Mouse (Mus musculus) heart, embryonic 13.5 days (tissue): ENCODE data around the gene Cabp1. TPM values are rescaled to one million over a fixed set of nuclear protein-coding genes. Genes with fewer than 3 reads are reported as not detected.

ENCODE experiments used
- ATAC-seq: fragments of 200-750 bp; cut with Nextera tagmentation; 2 replicates; pipeline ENCODE4 v1.8.0; 2017; ENCODE audit warnings: moderate TSS enrichment; ENCODE audit not compliant: insufficient number of reproducible peaks, low FRiP score, low TSS enrichment; ENCODE audit errors: extremely low read depth
- H3K27ac ChIP-seq: fragments of 300-500 bp; sonication (generic); replicated peaks from 2 replicates; pipeline ENCODE4 v1.5.1; 2015; ENCODE audit warnings: moderate library complexity, mild to moderate bottlenecking, inconsistent platforms
- H3K27me3 ChIP-seq: fragments of 300-500 bp; sonication (generic); replicated peaks from 2 replicates; pipeline ENCODE4 v1.6.1; 2015; ENCODE audit warnings: mild to moderate bottlenecking, inconsistent platforms
- H3K36me3 ChIP-seq: fragments of 300-500 bp; sonication (generic); 2 replicates; pipeline ENCODE4 v1.6.1; 2015; ENCODE audit warnings: mild to moderate bottlenecking, inconsistent platforms
- H3K4me1 ChIP-seq: fragments of 300-500 bp; sonication (generic); 2 replicates; pipeline ENCODE4 v1.6.1; 2015; ENCODE audit warnings: inconsistent platforms
- H3K4me2 ChIP-seq: fragments of 300-500 bp; sonication (generic); 2 replicates; pipeline ENCODE4 v1.6.1; 2015; ENCODE audit warnings: inconsistent platforms, mild to moderate bottlenecking, moderate library complexity
- H3K4me3 ChIP-seq: fragments of 300-500 bp; sonication (generic); 2 replicates; pipeline ENCODE4 v1.5.1; 2015; ENCODE audit warnings: moderate library complexity, mild to moderate bottlenecking, inconsistent platforms
- H3K9ac ChIP-seq: fragments of 300-500 bp; sonication (generic); 2 replicates; pipeline ENCODE4 v1.6.1; 2015; ENCODE audit warnings: inconsistent platforms, mild to moderate bottlenecking, moderate library complexity
- H3K9me3 ChIP-seq: fragments of 300-500 bp; sonication (generic); 2 replicates; pipeline ENCODE4 v1.6.1; 2016; ENCODE audit warnings: inconsistent platforms
- WGBS: fragments of 180-500 bp; shearing (Covaris S2); methylation state at CpG from one replicate; pipeline ENCODE4 v1.1.7; 2015; ENCODE audit warnings: mixed read lengths; 5-methylcytosine and 5-hydroxymethylcytosine counted together
- polyA plus RNA-seq: library from polyadenylated mRNA; unstranded; fragments of >200 nt; fragmentation: Nextera tagmentation; extraction: Ambion mirVana; gene quantifications from 2 replicates; pipeline ENCODE4 v1.2.1, GENCODE M21; 2015

Gene Cabp1
- polyA plus RNA-seq, 1 experiment from 2014 or later, result 0.53 TPM

DNA sequence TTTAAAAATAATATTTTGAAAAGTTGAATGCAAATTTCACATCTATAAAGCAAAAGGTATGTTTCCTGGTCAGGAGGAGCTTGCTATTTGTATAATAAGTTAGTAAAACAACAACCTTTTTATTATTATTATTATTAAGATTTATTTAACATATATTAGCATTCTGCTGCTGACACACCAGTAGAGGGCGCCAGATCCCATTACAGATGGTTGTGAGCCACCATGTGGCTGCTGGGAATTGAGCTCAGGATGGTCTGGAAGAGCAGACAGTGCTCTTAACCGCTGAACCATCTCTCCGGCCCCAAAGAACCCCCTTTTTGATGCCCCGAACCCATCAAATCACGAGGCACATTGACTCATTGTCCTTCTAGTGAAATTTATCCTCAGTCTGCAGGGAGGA, 13.1 kb upstream of the Cabp1 start:
- H3K4me1 ChIP-seq, result peaks cover 25% of the 10 kb centered on the region
- ATAC-seq, result no peak
- peaks cover 42% of the 10 kb centered on the region for H3K27me3 ChIP-seq
- no peaks in the 10 kb centered on the region for H3K9me3 ChIP-seq
- no peak overlapping the region for H3K4me3 ChIP-seq
- 60% methylated on average over 5 of the region's 5 CpGs for WGBS
- no peak overlapping the region for H3K4me2 ChIP-seq
- H3K9ac ChIP-seq, result no peak overlapping the region
- no peaks in the 10 kb centered on the region for H3K36me3 ChIP-seq
- H3K27ac ChIP-seq, result no peak overlapping the region

DNA sequence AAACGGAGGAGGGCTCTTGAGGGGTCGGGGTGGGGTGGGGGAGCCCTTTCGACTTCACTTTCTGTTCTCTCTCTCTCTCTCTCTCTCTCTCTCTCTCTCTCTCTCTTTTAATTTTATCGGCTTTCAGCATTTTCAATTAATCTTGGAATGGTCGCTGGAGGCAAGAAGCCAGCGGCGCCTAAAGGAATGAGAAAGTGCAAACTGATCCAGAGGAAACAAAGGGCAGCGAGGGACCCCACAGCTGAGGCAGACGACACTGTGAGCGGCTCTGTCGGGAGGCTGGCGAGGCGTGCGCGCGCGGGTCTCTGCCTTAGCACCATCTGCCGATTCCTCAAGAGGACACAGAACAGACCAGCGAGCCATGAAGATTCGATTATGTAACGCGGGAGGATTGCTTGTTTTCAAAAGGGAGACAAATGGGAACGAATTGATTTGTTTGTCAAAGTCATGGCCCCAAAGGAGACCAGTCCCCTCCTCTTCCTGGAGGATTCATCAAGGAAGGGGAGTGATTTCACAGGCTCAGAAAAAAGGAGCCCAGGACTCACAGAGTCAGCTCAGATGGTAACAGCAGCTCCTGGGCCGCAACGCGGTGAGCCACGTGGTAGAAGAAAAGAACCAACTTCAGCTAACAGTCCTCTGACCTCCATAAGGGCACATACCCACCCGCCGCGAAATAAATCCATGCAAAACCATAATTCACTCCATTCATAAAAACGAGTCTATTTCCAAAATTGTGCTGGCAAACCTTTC, 10.6 kb upstream of the Cabp1 start:
- peak overlapping the region; percentile 75 for H3K4me2 ChIP-seq
- peaks cover 42% of the 10 kb centered on the region for H3K27me3 ChIP-seq
- H3K9me3 ChIP-seq, result no peaks in the 10 kb centered on the region
- peaks cover 16% of the 10 kb centered on the region for H3K4me1 ChIP-seq
- ATAC-seq, result no peak
- H3K36me3 ChIP-seq, result no peaks in the 10 kb centered on the region
- no peak overlapping the region for H3K27ac ChIP-seq
- peak overlapping the region; percentile 73 for H3K9ac ChIP-seq
- H3K4me3 ChIP-seq, result peak overlapping the region; percentile 49
- 5% methylated on average over 31 of the region's 31 CpGs for WGBS

DNA sequence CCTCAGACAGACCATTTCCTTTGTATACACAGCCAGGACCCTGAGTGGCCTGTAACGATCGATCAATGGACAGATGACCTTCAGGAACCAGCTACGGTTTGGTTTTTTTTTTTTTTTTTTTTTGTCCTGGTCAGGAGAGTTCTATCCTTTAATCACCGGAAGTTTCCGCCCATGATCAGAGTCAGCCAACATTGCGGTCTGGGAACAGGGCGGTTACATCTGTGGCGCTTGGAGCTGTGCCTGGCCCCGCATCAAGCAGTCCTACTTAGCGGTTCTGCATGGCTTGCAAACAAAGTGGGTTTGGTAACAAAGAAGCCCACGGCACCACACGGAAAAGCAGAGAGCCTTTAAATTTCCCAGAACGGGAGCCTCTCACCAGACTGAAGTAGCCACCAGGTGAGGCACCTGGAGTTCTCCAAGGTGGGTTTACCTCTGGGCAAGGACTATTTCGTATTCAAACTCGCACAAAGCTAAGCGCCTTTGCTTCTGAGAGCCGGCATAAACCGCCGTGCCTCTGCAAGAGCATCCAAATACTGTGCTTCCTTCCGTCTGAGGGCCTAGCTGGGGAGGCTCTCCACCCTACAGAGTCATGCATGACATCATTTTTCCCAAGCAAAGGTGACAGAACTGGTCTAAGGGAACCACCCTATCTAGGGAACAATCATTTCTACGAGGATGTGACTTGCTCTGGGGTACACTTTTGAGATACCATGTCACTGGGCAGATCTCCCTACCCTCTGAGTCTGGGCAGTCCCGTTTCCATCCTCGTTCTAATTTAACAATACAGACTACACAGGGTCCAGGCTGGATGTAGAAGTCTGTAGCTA, 9.8 kb upstream of the Cabp1 start:
- peak overlapping the region; percentile 49 for H3K4me3 ChIP-seq
- H3K27me3 ChIP-seq, result peaks cover 42% of the 10 kb centered on the region
- H3K9ac ChIP-seq, result peak overlapping the region; percentile 73
- H3K36me3 ChIP-seq, result no peaks in the 10 kb centered on the region
- H3K4me1 ChIP-seq, result peaks cover 16% of the 10 kb centered on the region
- peak overlapping the region; percentile 75 for H3K4me2 ChIP-seq
- ATAC-seq, result no peak
- no peak overlapping the region for H3K27ac ChIP-seq
- no peaks in the 10 kb centered on the region for H3K9me3 ChIP-seq
- 17% methylated on average over 23 of the region's 23 CpGs for WGBS

DNA sequence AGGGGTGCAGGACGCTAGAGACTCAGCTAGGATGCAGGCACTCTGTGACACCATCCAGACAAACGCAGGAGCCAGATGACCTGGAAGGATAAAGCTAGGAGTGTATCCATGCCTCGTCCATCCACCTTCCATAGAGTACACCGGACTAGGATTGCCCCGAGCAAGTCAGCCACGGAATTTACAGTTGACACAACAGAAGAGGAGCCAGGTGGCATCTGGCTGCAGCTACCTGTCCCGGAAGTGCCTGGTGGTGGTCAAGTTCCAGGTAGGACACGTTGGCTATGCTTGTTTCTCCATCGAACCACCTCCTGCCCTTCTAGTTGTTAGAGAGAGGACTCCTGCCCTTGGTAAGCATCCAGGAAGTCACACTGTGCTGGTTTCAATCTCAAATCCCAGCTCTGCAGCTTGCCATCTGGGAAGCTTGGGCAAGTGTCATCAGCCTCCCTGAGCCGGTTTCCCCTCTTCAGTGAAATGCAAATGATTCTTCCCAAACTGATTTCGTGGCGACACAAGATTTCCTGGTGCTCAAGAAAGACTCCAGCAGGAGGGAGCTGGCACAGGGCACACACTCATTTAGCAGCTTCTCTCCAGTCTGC, 543 bp upstream of the Cabp1 start:
- WGBS, result 4% methylated on average over 12 of the region's 12 CpGs
- Histone ChIP-seq H3K4me2 (peak overlapping the region; percentile 99), H3K9ac (no peak overlapping the region), H3K4me3 (peak overlapping the region; percentile 62), H3K9me3 (no peaks in the 10 kb centered on the region), H3K4me1 (peaks cover 23% of the 10 kb centered on the region), H3K27ac (no peak overlapping the region), H3K36me3 (no peaks in the 10 kb centered on the region), H3K27me3 (peaks cover 74% of the 10 kb centered on the region)
- ATAC-seq, result no peak

DNA sequence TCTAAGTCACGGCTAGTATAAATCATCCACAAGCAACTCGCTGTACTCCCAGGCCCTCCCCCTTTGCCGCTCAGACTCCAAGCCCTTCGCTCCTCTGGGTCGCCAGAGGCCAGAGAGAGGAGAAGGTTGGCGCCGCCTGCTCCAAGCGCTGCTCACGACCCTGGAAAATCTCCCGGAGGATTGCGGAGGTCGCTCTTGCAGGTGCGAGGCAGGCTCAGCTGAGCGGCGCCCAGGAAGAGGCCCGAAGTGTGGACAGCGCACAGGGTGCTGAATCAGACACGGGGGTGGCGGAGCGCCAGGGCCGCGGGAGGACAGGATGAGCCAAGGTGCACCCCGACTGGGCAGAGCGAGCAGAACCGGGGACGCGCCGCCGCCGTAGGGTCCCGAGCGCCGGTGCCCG, 955 bp downstream of the Cabp1 start:
- Histone ChIP-seq H3K4me3 (peak overlapping the region; percentile 62), H3K4me1 (peaks cover 23% of the 10 kb centered on the region), H3K4me2 (peak overlapping the region; percentile 99), H3K27ac (no peak overlapping the region), H3K27me3 (peaks cover 82% of the 10 kb centered on the region), H3K9me3 (peaks cover 4% of the 10 kb centered on the region; the same call in 1 of the 2 replicates), H3K36me3 (no peaks in the 10 kb centered on the region), H3K9ac (peak overlapping the region; percentile 71)
- under 1% methylated on average over 34 of the region's 34 CpGs for WGBS
- no peak for ATAC-seq

DNA sequence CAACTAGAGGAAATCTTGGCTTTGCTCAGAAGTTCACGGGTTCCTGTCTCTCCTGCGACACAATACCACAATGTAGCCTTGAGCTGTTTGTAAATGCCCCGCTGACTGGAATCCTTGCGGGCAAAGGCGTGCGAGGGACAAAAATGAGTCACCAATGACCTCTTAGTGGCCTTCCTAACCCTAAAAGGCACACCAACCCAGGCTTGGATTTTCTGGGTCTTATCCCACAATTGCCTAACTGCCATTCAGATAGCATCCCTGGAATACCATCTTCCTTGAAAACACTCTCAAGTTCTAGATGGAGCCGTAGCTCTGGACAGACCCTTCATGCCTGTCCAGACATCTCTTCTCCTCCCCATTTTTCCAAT, 1.4 kb downstream of the Cabp1 start:
- H3K4me1 ChIP-seq, result peaks cover 23% of the 10 kb centered on the region
- no peak overlapping the region for H3K9ac ChIP-seq
- H3K27me3 ChIP-seq, result peaks cover 84% of the 10 kb centered on the region
- H3K27ac ChIP-seq, result no peak overlapping the region
- H3K4me3 ChIP-seq, result peak overlapping the region; percentile 62
- H3K9me3 ChIP-seq, result peaks cover 4% of the 10 kb centered on the region; the same call in 1 of the 2 replicates
- H3K4me2 ChIP-seq, result peak overlapping the region; percentile 99
- no peaks in the 10 kb centered on the region for H3K36me3 ChIP-seq
- 14% methylated on average over 7 of the region's 7 CpGs for whole genome bisulfite sequencing
- ATAC-seq, result no peak

DNA sequence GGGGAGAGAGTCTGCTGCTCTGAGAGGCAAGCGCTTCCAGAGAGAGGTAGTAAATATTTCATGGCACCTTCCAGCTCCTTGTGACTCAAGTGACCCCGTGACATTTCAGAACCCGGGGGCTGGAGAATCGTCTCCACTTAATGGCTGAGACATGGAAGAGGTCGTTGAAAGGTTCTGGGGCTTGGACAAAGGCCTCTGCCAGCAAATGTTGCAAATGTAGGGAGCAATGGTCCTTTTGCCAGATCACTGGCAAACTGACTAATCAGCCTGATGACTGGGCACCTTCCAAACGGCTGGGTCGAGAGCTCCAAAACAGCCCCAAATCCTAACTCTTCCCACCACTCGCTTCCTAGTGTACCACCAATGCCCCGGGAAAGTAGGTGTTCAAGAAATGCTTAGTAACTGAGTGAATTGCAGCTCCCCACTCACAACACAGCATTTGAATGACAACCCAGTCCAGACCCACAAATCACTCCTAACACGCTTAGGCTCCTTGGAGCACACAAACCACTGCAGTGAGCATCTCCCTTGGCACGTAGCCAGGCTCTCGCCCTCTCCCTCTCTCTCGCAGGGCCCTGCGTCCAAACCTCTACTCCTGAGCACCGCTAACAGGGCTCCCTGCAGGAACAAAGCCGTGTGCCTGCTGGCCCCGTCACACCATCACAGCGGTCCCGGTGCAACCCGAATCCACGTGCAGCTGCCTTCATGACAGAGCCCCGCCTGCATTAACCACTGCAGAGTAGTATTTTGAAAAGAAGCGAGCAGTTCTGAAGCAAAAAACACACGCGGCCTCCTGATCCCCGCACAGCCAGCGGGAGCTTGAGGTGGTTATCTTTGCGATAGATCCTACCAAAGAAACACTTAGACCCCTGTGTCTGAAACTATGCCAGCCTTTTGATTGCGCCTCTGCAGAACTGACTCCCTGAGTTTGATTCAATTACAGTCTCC, 2.0 kb downstream of the Cabp1 start:
- Histone ChIP-seq H3K4me1 (peaks cover 28% of the 10 kb centered on the region), H3K4me2 (no peak overlapping the region), H3K9ac (no peak overlapping the region), H3K36me3 (no peaks in the 10 kb centered on the region), H3K4me3 (peak overlapping the region; percentile 12; the same call in 1 of the 2 replicates), H3K27me3 (peaks cover 89% of the 10 kb centered on the region), H3K9me3 (peaks cover 4% of the 10 kb centered on the region; the same call in 1 of the 2 replicates), H3K27ac (no peak overlapping the region)
- ATAC-seq, result no peak
- 11% methylated on average over 29 of the region's 29 CpGs for WGBS

DNA sequence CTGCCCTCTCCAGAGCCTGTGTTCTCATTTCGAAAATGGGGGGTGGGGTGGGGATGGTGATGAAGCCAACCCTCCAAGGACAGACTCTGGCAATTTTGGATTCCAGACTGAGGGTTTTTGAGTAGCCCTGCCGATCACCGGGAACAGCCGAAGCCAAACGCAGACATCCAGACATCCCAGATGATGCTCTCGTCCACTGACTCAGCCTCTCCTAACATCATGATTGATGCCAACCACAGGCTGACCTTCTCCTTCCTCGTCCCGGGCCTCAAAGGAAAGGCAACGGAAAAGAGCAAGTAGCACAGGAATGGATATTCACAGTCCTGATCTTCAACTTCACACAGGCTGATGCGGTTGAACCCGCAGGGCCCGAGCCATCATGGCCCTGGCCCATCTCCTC, 4.1 kb downstream of the Cabp1 start:
- WGBS, result 75% methylated on average over 12 of the region's 12 CpGs
- ATAC-seq, result no peak

DNA sequence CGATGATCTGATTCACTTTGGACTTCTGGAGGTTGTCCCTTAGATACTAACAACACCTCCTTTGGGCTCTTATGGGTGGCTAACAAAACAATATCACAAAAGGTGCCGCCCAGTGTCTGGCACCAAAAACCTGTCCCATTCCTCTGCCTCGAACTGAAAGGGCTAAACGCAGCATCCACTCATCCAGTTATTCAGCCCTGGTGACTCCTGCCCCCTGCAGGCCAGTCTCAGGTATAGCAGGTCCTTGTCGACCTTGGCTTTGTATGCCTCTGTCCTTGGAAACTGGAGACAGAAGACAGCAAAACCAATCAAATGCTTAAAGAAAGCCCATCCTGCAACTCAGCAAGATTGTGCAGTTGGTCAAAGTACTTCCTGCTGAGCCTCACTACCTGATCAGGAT, 5.4 kb downstream of the Cabp1 start:
- Histone ChIP-seq H3K27me3 (peaks cover 76% of the 10 kb centered on the region), H3K36me3 (no peaks in the 10 kb centered on the region), H3K4me2 (no peak overlapping the region), H3K4me1 (peaks cover 42% of the 10 kb centered on the region), H3K9me3 (peaks cover 4% of the 10 kb centered on the region; the same call in 1 of the 2 replicates), H3K4me3 (no peak overlapping the region), H3K27ac (no peak overlapping the region), H3K9ac (no peak overlapping the region)
- 47% methylated on average over 5 of the region's 5 CpGs for WGBS
- no peak for ATAC-seq

More for the DNA sequence above, 4.1 kb downstream of the Cabp1 start:
- H3K4me2 ChIP-seq, result no peak overlapping the region
- no peak overlapping the region for H3K4me3 ChIP-seq
- no peak overlapping the region for H3K27ac ChIP-seq
- peaks cover 4% of the 10 kb centered on the region; the same call in 1 of the 2 replicates for H3K9me3 ChIP-seq
- peaks cover 85% of the 10 kb centered on the region for H3K27me3 ChIP-seq
- H3K9ac ChIP-seq, result no peak overlapping the region
- H3K36me3 ChIP-seq, result no peaks in the 10 kb centered on the region
- peaks cover 39% of the 10 kb centered on the region for H3K4me1 ChIP-seq

DNA sequence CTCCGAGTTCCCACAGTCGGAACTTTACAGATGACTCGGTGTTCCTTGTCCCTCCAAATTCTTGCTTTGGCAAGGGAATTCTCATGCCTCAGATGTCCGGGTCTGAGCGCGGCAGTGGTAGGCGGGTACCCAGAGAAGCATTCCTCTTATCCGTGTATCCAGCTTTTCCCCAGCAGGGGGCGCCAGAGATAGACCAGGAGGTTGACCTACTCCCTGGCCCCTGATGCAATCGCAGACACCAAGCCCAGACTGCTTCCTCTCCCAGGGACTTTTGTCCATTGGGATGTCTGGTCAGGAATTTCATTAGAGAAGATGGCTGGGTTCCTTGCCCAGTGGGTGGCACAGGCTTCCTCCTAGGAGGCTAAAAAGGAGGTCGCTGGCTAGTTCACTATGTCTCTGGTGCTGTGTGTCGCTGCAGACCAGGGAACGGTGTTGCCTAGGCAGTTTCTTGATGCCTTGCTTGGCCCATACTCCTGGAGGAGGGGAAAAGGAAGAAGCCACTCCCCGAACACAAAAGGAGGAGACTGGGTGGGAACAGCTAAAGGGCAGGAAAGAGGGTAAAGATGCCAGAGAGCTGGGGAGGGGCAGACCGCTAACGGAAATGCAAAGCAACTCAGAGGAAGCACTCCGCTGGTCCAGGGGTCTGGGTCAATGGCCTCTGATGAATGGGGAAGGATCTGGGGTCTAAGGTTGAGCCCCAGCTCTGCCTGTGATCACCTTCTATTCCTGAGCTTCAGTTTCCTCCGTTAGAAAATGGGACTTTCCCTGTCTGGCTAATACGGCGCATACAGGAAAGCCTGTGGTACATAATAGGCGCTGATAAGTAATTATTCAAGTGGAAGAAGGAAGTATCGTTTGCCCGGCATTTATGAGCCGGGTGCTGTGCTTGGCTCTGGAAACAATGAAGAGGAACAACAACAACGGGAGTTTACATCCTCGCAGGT, 6.7 kb downstream of the Cabp1 start:
- peak; percentile 49; the same call in 1 of the 2 replicates for ATAC-seq
- peak overlapping the region; percentile 28 for H3K4me3 ChIP-seq
- peak overlapping the region; percentile 40; the same call in 1 of the 2 replicates for H3K9ac ChIP-seq
- H3K27me3 ChIP-seq, result peaks cover 63% of the 10 kb centered on the region
- H3K4me1 ChIP-seq, result peaks cover 43% of the 10 kb centered on the region
- WGBS, result 15% methylated on average over 26 of the region's 26 CpGs
- peaks cover 4% of the 10 kb centered on the region; the same call in 1 of the 2 replicates for H3K9me3 ChIP-seq
- no peaks in the 10 kb centered on the region for H3K36me3 ChIP-seq
- peak overlapping the region; percentile 69 for H3K27ac ChIP-seq
- peak overlapping the region; percentile 58 for H3K4me2 ChIP-seq
